Mouse (Mus musculus) CD8-positive naive resting alpha-beta T cell, adult 57 days (primary cell): ENCODE results near the gene Olfr568. TPM values are rescaled to one million over a fixed set of nuclear protein-coding genes. Genes with fewer than 3 reads are reported as not detected.

ENCODE experiments used
- total RNA-seq: library from RNA; stranded (reverse); gene quantifications from one replicate; pipeline ENCODE4 v1.2.4, GENCODE M21; 2023

Gene Olfr568
- total RNA-seq, result not detected

DNA sequence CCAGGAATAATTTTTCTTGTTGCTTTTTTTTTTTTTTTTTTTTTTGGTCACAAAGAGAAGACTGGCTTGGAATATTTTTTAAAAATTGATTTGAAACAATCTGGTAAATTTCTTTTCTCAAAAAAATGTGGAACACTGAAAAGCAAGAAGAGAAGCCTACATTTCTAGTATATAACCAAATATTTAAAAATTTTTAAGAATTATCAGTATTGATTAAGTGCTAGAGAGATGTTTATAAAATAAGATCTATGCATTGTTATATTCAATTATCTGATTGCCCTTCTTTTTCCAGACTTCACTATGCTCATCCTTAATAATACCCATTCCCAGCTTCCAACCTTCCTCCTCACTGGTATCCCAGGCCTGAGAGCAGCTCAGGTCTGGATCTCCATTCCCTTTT, at the start of gene Olfr568:
TSS of gene Olfr568 (plus strand) at position 301 of the 400 bp plus-strand sequence.

DNA sequence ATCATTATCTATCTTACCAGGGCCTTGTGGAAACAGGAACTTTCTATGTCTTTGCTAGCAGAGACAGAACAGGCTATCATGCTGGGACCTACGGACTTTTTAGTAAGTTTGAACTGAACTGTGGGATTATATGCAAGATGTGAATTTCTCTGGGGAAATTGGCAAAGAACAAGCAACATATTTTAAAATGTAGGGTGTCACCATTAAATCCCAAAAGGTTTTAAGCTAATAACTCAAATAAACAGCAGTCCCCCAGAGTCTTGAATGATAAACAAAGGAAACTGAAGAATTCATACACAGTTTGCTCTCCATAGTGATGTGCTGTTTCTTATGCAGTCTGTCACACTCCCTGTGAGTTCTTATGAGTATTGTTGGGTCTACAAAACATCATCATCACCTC, 18.3 kb upstream of the Olfr568 start, which contains the start of gene Olfr566:
TSS of gene Olfr566 (minus strand) at position 101 of the 400 bp plus-strand sequence.

DNA sequence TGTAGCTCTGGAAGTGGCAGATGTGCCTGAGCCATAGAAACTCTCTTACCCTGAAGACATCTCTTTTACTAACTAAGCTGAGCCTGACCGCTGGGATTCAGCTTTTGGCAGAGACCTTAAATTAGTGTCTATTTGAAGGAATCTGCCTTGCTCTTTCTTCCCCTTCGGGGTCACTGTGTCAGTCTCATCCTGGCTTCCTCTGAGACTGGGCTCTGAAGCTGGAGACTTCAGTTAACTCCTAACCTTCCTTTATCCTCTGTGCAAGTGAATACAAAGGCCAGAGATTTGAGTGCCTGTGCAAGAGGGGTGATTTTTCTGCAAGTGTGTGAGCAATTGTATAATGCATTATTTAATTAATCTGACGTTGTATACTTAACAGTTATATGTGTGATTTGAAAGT, 13.9 kb downstream of the Olfr568 start, which contains the start of gene Olfr569:
TSS of gene Olfr569 (minus strand) at position 101 of the 400 bp plus-strand sequence.

GRCm38 (mm10) chr7:102917032-102917875, 40.3 kb downstream of the Olfr568 start, which contains the start of gene Olfr571:
Olfr571 (minus strand) TSS chr7:102917536.

GRCm38 (mm10) chr7:102924109-102924508, 47.2 kb downstream of the Olfr568 start, which contains the start of gene Olfr572:
Olfr572 (plus strand) TSS chr7:102924409.

Other genes starting within 250 kb of the Olfr568 start
- gene Olfr554, start 238.7 kb upstream of the Olfr568 start, total RNA-seq, result not detected
- not detected for gene Olfr555, start 218.3 kb upstream of the Olfr568 start, total RNA-seq
- not detected for gene Olfr556, start 212.2 kb upstream of the Olfr568 start, total RNA-seq
- 14.1 TPM for gene Trim68, start 189.8 kb upstream of the Olfr568 start, total RNA-seq
- gene Olfr557, start 181.2 kb upstream of the Olfr568 start, total RNA-seq, result not detected
- gene Olfr558, start 174.9 kb upstream of the Olfr568 start, total RNA-seq, result not detected
- gene Olfr33, start 158.1 kb upstream of the Olfr568 start, total RNA-seq, result not detected
- not detected for gene Olfr559, start 149.6 kb upstream of the Olfr568 start, total RNA-seq
- not detected for gene Olfr560, start 117.8 kb upstream of the Olfr568 start, total RNA-seq
- not detected for gene Olfr78, start 117.7 kb upstream of the Olfr568 start, total RNA-seq
- gene Olfr561, start 105.9 kb upstream of the Olfr568 start, total RNA-seq, result not detected
- not detected for gene Olfr564, start 73.6 kb upstream of the Olfr568 start, total RNA-seq
- not detected for gene Olfr566, start 18.4 kb upstream of the Olfr568 start, total RNA-seq
- gene Olfr569, start 13.8 kb downstream of the Olfr568 start, total RNA-seq, result not detected
- not detected for gene Olfr570, start 17.5 kb downstream of the Olfr568 start, total RNA-seq
- gene Olfr571, start 40.4 kb downstream of the Olfr568 start, total RNA-seq, result not detected
- gene Olfr572, start 47.3 kb downstream of the Olfr568 start, total RNA-seq, result not detected
- not detected for gene Olfr573-ps1, start 65.5 kb downstream of the Olfr568 start, total RNA-seq
- gene Olfr574, start 71.3 kb downstream of the Olfr568 start, total RNA-seq, result not detected
- not detected for gene Olfr575, start 81.7 kb downstream of the Olfr568 start, total RNA-seq
- not detected for gene Olfr576, start 85.5 kb downstream of the Olfr568 start, total RNA-seq
- gene Olfr577, start 98.8 kb downstream of the Olfr568 start, total RNA-seq, result not detected
- not detected for gene Olfr578, start 112.2 kb downstream of the Olfr568 start, total RNA-seq
- not detected for gene Olfr582, start 160.9 kb downstream of the Olfr568 start, total RNA-seq
- gene Olfr583, start 174.2 kb downstream of the Olfr568 start, total RNA-seq, result not detected
- gene Olfr584, start 204.8 kb downstream of the Olfr568 start, total RNA-seq, result not detected
- gene Olfr585, start 220.6 kb downstream of the Olfr568 start, total RNA-seq, result not detected
- not detected for gene Olfr586, start 248.5 kb downstream of the Olfr568 start, total RNA-seq